Mouse (Mus musculus) stomach, embryonic 15.5 days (tissue): ENCODE data around the gene Gm2026. TPM values are rescaled to one million over a fixed set of nuclear protein-coding genes. Genes with fewer than 3 reads are reported as not detected.
"Not testable (repeated sequence)": the region's sequence is repeated elsewhere in the genome, so short reads cannot be mapped to it uniquely, and the experiment has no call there.

Experiments
- ATAC-seq: fragments of 200-750 bp; cut with Nextera tagmentation; 2 replicates; pipeline ENCODE4 v1.8.0; 2017; ENCODE audit warnings: low read depth, moderate number of reproducible peaks, moderate TSS enrichment; ENCODE audit not compliant: insufficient read depth, low FRiP score
- H3K27ac ChIP-seq: fragments of 300-500 bp; sonication (generic); 2 replicates; pipeline ENCODE4 v1.5.1; 2015; ENCODE audit warnings: mild to moderate bottlenecking, inconsistent platforms
- H3K27me3 ChIP-seq: fragments of 300-500 bp; sonication (generic); replicated peaks from 2 replicates; pipeline ENCODE4 v1.6.1; 2015; ENCODE audit warnings: inconsistent platforms
- H3K36me3 ChIP-seq: fragments of 300-500 bp; sonication (generic); 2 replicates; pipeline ENCODE4 v1.6.1; 2015; ENCODE audit warnings: inconsistent platforms
- H3K4me1 ChIP-seq: fragments of 300-500 bp; sonication (generic); 2 replicates; pipeline ENCODE4 v1.6.1; 2015; ENCODE audit warnings: inconsistent platforms
- H3K4me2 ChIP-seq: fragments of 300-500 bp; sonication (generic); 2 replicates; pipeline ENCODE4 v1.6.1; 2015; ENCODE audit warnings: mild to moderate bottlenecking, inconsistent platforms
- H3K4me3 ChIP-seq: fragments of 300-500 bp; sonication (generic); replicated peaks from 2 replicates; pipeline ENCODE4 v1.5.1; 2015; ENCODE audit warnings: inconsistent platforms
- H3K9ac ChIP-seq: fragments of 300-500 bp; sonication (generic); 2 replicates; pipeline ENCODE4 v1.6.1; 2015; ENCODE audit warnings: inconsistent platforms
- H3K9me3 ChIP-seq: fragments of 300-500 bp; sonication (generic); 2 replicates; pipeline ENCODE4 v1.6.1; 2016; ENCODE audit warnings: inconsistent platforms
- WGBS: fragments of 180-500 bp; shearing (Covaris S2); methylation state at CpG from one replicate; pipeline ENCODE4 v1.1.7; 2015; 5-methylcytosine and 5-hydroxymethylcytosine counted together
- polyA plus RNA-seq: library from polyadenylated mRNA; unstranded; fragments of >200 nt; fragmentation: Nextera tagmentation; extraction: Ambion mirVana; gene quantifications from 2 replicates; pipeline ENCODE4 v1.2.1, GENCODE M21; 2015

The Gm2026 gene
- polyA plus RNA-seq = 20.8 and 21.5 TPM in 2 replicates

DNA sequence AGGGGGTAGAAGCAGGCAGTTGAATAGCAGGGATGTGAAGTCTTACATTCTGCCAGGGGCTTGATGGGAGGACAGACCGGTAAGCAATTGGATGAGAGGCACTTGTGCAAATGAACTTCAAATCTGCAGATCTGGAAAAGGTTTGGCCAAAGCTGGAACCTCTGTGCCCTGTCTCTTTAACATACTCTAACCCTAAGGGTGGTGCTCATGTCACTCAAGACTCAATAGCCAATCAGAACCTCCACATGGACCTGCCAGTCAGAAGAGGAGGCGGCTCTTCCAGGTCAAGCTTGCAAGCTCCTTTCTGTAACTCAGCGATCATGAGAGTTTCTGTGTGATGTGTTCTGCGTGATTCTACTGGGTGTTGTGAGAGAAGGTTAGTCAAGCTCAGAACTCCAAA, at the start of gene Gm2026:
Gm2026 (plus strand) TSS at position 301 of the 400 bp plus-strand sequence.
- H3K4me1 ChIP-seq, ATAC-seq, H3K27me3 ChIP-seq, H3K27ac ChIP-seq, H3K36me3 ChIP-seq, H3K9me3 ChIP-seq, H3K4me3 ChIP-seq, H3K9ac ChIP-seq, H3K4me2 ChIP-seq: not testable (repeated sequence)
- no CpG with 5 or more reads among the region's 4 CpGs for WGBS

DNA sequence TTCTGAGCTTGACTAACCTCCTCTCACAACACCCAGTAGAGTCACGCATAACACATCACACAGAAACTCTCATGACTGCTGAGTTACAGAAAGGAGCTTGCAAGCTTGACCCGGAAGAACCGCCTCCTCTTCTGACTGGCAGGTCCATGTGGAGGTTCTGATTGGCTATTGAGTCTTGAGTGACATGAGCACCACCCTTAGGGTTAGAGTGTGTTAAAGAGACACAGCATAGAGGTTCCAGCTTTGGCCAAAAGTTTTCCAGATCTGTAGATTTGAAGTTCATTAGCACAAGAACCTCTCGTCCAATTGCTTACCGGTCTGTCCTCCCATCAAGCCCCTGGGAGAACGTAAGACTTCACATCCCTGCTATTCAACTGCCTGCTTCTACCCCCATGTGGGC, 34.1 kb upstream of the Gm2026 start, which contains the start of gene Zfp966:
Zfp966 (minus strand) TSS at position 101 of the 400 bp plus-strand sequence.
- H3K4me3 ChIP-seq, H3K9ac ChIP-seq, H3K9me3 ChIP-seq, H3K4me1 ChIP-seq, H3K36me3 ChIP-seq, ATAC-seq, H3K27ac ChIP-seq, H3K4me2 ChIP-seq, H3K27me3 ChIP-seq: not testable (repeated sequence)
- no CpG with 5 or more reads among the region's 6 CpGs for WGBS

Other genes starting within 250 kb of the Gm2026 start
- not detected in 2 replicates for gene Gm2007, start 223.8 kb upstream of the Gm2026 start, polyA plus RNA-seq
- 3.9 and 4.4 TPM in 2 replicates for gene Gm14288, start 164.2 kb upstream of the Gm2026 start, polyA plus RNA-seq
- 18.1 and 18.2 TPM in 2 replicates for gene Gm6710, start 96.1 kb upstream of the Gm2026 start, polyA plus RNA-seq
- gene Zfp966, start 34.2 kb upstream of the Gm2026 start, polyA plus RNA-seq = 3.5 and 3.6 TPM in 2 replicates
- 1.6 TPM in 1 of 2 replicates, not detected in the other for gene Gm2004, start 184.5 kb downstream of the Gm2026 start, polyA plus RNA-seq